ENCODE assay signal across 15 mouse cellular contexts in the genomic region with DNA sequence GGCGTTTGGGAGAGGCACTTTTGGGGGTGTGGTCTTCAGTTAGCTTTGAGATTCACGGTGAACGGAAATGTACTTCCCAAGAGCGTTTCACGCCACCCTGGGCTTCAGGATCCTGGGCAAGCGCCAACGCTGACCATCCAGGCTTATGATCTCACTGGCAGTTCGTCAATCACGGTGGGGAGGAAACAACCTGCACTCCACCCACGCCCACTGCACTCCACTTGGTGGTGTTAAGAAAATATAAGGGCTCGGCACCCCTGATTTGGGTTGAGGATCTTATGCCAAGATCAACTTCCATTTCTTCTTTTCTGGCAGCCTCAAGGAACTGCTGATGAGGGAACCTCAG. TPM values are rescaled to one million over a fixed set of nuclear protein-coding genes. Genes with fewer than 3 reads are reported as not detected.
DNase-seq lines count a peak whose midpoint lies in the region; ATAC-seq and TF ChIP-seq lines count a peak whose summit lies in the region.
"Had no signal": no experiment of that assay in that cellular context is flagged by ENCODE, and none has a peak within 500 bp of the region (broad histone marks: within the 10 kb centered on the region; RNA-seq: fewer than 3 reads in every experiment).

No protein-coding gene starts in this region.

- H3K4me3 ChIP-seq in embryonic facial prominence, embryonic 12.5 days, result no peak overlapping the region
- H3K4me3 ChIP-seq in embryonic facial prominence, embryonic 10.5 days, result no peak overlapping the region
- H3K4me3 ChIP-seq in embryonic facial prominence, embryonic 13.5 days, result no peak overlapping the region
- H3K4me3 ChIP-seq in forebrain, postnatal 0 days (ENCODE audit: low read depth, low read length), result no peak overlapping the region
- H3K4me3 ChIP-seq in limb, embryonic 13.5 days, result no peak overlapping the region
- H3K4me3 ChIP-seq: heart, embryonic 12.5 days had no signal

- no peaks in the 10 kb centered on the region for H3K27me3 ChIP-seq in embryonic facial prominence, embryonic 12.5 days
- H3K27me3 ChIP-seq in embryonic facial prominence, embryonic 10.5 days (replicated peaks; ENCODE audit: low read depth, poor library complexity, severe bottlenecking), result peaks cover 7% of the 10 kb centered on the region
- no peaks in the 10 kb centered on the region for H3K27me3 ChIP-seq in embryonic facial prominence, embryonic 13.5 days
- H3K27me3 ChIP-seq in forebrain, postnatal 0 days (ENCODE audit: insufficient read depth, low read length), result no peaks in the 10 kb centered on the region
- H3K27me3 ChIP-seq in limb, embryonic 13.5 days, result no peaks in the 10 kb centered on the region

- H3K36me3 ChIP-seq in embryonic facial prominence, embryonic 12.5 days, result no peaks in the 10 kb centered on the region
- H3K36me3 ChIP-seq in embryonic facial prominence, embryonic 10.5 days (replicated peaks), result peaks cover 13% of the 10 kb centered on the region
- peaks cover 7% of the 10 kb centered on the region for H3K36me3 ChIP-seq in embryonic facial prominence, embryonic 13.5 days
- H3K36me3 ChIP-seq in forebrain, postnatal 0 days (ENCODE audit: insufficient read depth), result no peaks in the 10 kb centered on the region
- H3K36me3 ChIP-seq in limb, embryonic 13.5 days, result peaks cover 16% of the 10 kb centered on the region

- DNase-seq in embryonic facial prominence, embryonic 10.5 days (ENCODE audit: low spot score), result no peak
- no peak for DNase-seq in forebrain, postnatal 0 days
- no peak for DNase-seq in gastrocnemius, adult 8-10 months (ENCODE audit: low spot score in 2 of 2)
- no peak for DNase-seq in urinary bladder, postnatal 36 days (ENCODE audit: low spot score in 2 of 2)
- no peak for DNase-seq in frontal cortex, postnatal 10 days (ENCODE audit: low spot score in 2 of 2)
- DNase-seq: cerebellum, adult 18-20 months; gastrocnemius, postnatal 25 days; lung, adult 2 months; thymus, postnatal 14 days had no signal

- H3K9me3 ChIP-seq in embryonic facial prominence, embryonic 12.5 days, result no peaks in the 10 kb centered on the region
- H3K9me3 ChIP-seq in embryonic facial prominence, embryonic 10.5 days, result no peaks in the 10 kb centered on the region
- no peaks in the 10 kb centered on the region for H3K9me3 ChIP-seq in embryonic facial prominence, embryonic 13.5 days
- H3K9me3 ChIP-seq in forebrain, postnatal 0 days (ENCODE audit: low read length), result no peaks in the 10 kb centered on the region
- no peaks in the 10 kb centered on the region for H3K9me3 ChIP-seq in limb, embryonic 13.5 days
- H3K9me3 ChIP-seq: heart, embryonic 12.5 days had no signal

- WGBS in embryonic facial prominence, embryonic 12.5 days, result 53% methylated on average over 11 of the region's 11 CpGs
- 69% methylated on average over 11 of the region's 11 CpGs for WGBS in embryonic facial prominence, embryonic 10.5 days
- WGBS in embryonic facial prominence, embryonic 13.5 days, result 64% methylated on average over 11 of the region's 11 CpGs
- WGBS in forebrain, postnatal 0 days, result 43% methylated on average over 11 of the region's 11 CpGs
- 73% methylated on average over 11 of the region's 11 CpGs for WGBS in limb, embryonic 13.5 days

- H3K4me2 ChIP-seq in embryonic facial prominence, embryonic 12.5 days (replicated peaks), result no peak overlapping the region
- H3K4me2 ChIP-seq in embryonic facial prominence, embryonic 13.5 days, result no peak overlapping the region
- no peak overlapping the region for H3K4me2 ChIP-seq in forebrain, postnatal 0 days (ENCODE audit: low read depth)
- H3K4me2 ChIP-seq in limb, embryonic 13.5 days (replicated peaks), result no peak overlapping the region
- H3K4me2 ChIP-seq: heart, embryonic 12.5 days had no signal

- no peak for TF ChIP-seq CTCF in forebrain, postnatal 0 days (IDR thresholded peaks at IDR 0.05; ENCODE audit: low read depth)

- ATAC-seq in embryonic facial prominence, embryonic 12.5 days (ENCODE audit: insufficient number of reproducible peaks, insufficient read depth, low FRiP score, low TSS enrichment), result no peak
- no peak for ATAC-seq in embryonic facial prominence, embryonic 13.5 days (ENCODE audit: insufficient number of reproducible peaks, insufficient read depth, low FRiP score, low TSS enrichment, low read depth)
- no peak for ATAC-seq in forebrain, postnatal 0 days
- no peak for ATAC-seq in limb, embryonic 13.5 days (ENCODE audit: low FRiP score, low read depth)

- H3K4me1 ChIP-seq in embryonic facial prominence, embryonic 12.5 days, result no peaks in the 10 kb centered on the region
- H3K4me1 ChIP-seq in embryonic facial prominence, embryonic 10.5 days, result peaks cover 31% of the 10 kb centered on the region
- H3K4me1 ChIP-seq in embryonic facial prominence, embryonic 13.5 days, result 0 out of 2 replicates have a peak, but pooled peaks cover 3% of the 10 kb centered on the region
- no peaks in the 10 kb centered on the region for H3K4me1 ChIP-seq in forebrain, postnatal 0 days (ENCODE audit: insufficient read depth)
- H3K4me1 ChIP-seq in limb, embryonic 13.5 days, result peaks cover 21% of the 10 kb centered on the region
- H3K4me1 ChIP-seq: heart, embryonic 12.5 days had no signal

- no peak overlapping the region for H3K9ac ChIP-seq in embryonic facial prominence, embryonic 12.5 days
- H3K9ac ChIP-seq in embryonic facial prominence, embryonic 13.5 days, result no peak overlapping the region
- H3K9ac ChIP-seq in forebrain, postnatal 0 days, result no peak overlapping the region
- H3K9ac ChIP-seq in limb, embryonic 13.5 days, result no peak overlapping the region
- H3K9ac ChIP-seq: heart, embryonic 12.5 days had no signal

- peak overlapping the region; percentile 54 for H3K27ac ChIP-seq in embryonic facial prominence, embryonic 12.5 days
- H3K27ac ChIP-seq in embryonic facial prominence, embryonic 10.5 days (replicated peaks), result no peak overlapping the region
- peak overlapping the region; percentile 48; the same call in 1 of the 2 replicates for H3K27ac ChIP-seq in embryonic facial prominence, embryonic 13.5 days
- peak overlapping the region; percentile 59 for H3K27ac ChIP-seq in forebrain, postnatal 0 days (ENCODE audit: low read depth, low read length)
- H3K27ac ChIP-seq in limb, embryonic 13.5 days, result peak overlapping the region; percentile 85

RNA-seq across cellular contexts. Expression of gene Arhgef16, which starts 12.1 kb away (rescaled TPM):
- polyA plus RNA-seq in embryonic facial prominence, embryonic 12.5 days (2016; fragmentation: Nextera tagmentation; extraction: Ambion mirVana), result 6.0 TPM in 2 replicates
- polyA plus RNA-seq in embryonic facial prominence, embryonic 10.5 days (2016; fragmentation: Nextera tagmentation; extraction: Ambion mirVana), result 9.9 and 10.3 TPM in 2 replicates
- 5.9 and 7.7 TPM in 2 replicates for polyA plus RNA-seq in embryonic facial prominence, embryonic 13.5 days (2015; fragmentation: Nextera tagmentation; extraction: Ambion mirVana)
- 1.1 and 2.4 TPM in 2 replicates for total RNA-seq in forebrain, postnatal 0 days (2014; rRNA removed)
- polyA plus RNA-seq in forebrain, postnatal 0 days (2015; fragmentation: Nextera tagmentation; extraction: Ambion mirVana), result 1.4 and 1.5 TPM in 2 replicates
- 4.5 and 4.6 TPM in 2 replicates for polyA plus RNA-seq in limb, embryonic 13.5 days (2015; fragmentation: Nextera tagmentation; extraction: Ambion mirVana)
- total RNA-seq in gastrocnemius, adult 8-10 months (2022), result under 1 TPM in 3 of 4 experiments, not detected in 1; 0.15 to 0.67 (median 0.17) TPM
- total RNA-seq: megakaryocyte, adult 5-6 weeks had no signal

RNA-seq across cellular contexts. Expression of gene B230104I21Rik, which starts 22.3 kb away (rescaled TPM):
- polyA plus RNA-seq in embryonic facial prominence, embryonic 12.5 days (2016; fragmentation: Nextera tagmentation; extraction: Ambion mirVana), result not detected in 2 replicates
- polyA plus RNA-seq in embryonic facial prominence, embryonic 10.5 days (2016; fragmentation: Nextera tagmentation; extraction: Ambion mirVana), result not detected in 2 replicates
- not detected in 2 replicates for polyA plus RNA-seq in embryonic facial prominence, embryonic 13.5 days (2015; fragmentation: Nextera tagmentation; extraction: Ambion mirVana)
- total RNA-seq in forebrain, postnatal 0 days (2014; rRNA removed), result 0.54 and 0.90 TPM in 2 replicates
- polyA plus RNA-seq in forebrain, postnatal 0 days (2015; fragmentation: Nextera tagmentation; extraction: Ambion mirVana), result not detected in 2 replicates
- not detected in 2 replicates for polyA plus RNA-seq in limb, embryonic 13.5 days (2015; fragmentation: Nextera tagmentation; extraction: Ambion mirVana)
- not detected for total RNA-seq in gastrocnemius, adult 8-10 months (2022)
- total RNA-seq: gastrocnemius, postnatal 25 days; left cerebral cortex, postnatal 36 days; megakaryocyte, adult 5-6 weeks had no signal
- polyA plus RNA-seq: heart, embryonic 12.5 days; lung, adult 2 months had no signal
